Mouse (Mus musculus) cortical plate, adult 2 months (tissue): ENCODE measurements around the gene Mt4.

Experiments
- CTCF ChIP-seq: fragments of 200-500 bp; IDR thresholded peaks from 2 replicates; pipeline ENCODE4 v1.5.1; 2011; ENCODE audit warnings: mild to moderate bottlenecking, control low read depth, low read length; ENCODE audit not compliant: insufficient read depth; ENCODE audit errors: extremely low read depth
- POLR2A ChIP-seq: fragments of 200-500 bp; IDR thresholded peaks from 2 replicates; pipeline ENCODE4 v1.6.1; 2011; ENCODE audit warnings: mild to moderate bottlenecking, low read length, control low read depth; ENCODE audit not compliant: insufficient read depth; ENCODE audit errors: extremely low read depth

- TF ChIP-seq CTCF: peak; percentile 28; the same call in 1 of the 2 replicates
- no peak for TF ChIP-seq POLR2A
Measured at GRCm38 (mm10) chr8:94186542-94186941, 49.5 kb downstream of the Mt4 start.
